Mouse (Mus musculus) liver, adult 2 months (tissue): Measurements from ENCODE around the gene Kdelc2.

Experiments used
- CTCF ChIP-seq: fragments of 200-500 bp; IDR thresholded peaks from 2 replicates; pipeline ENCODE4 v1.5.1; 2011; ENCODE audit warnings: low read depth, low read length, control low read depth
- POLR2A ChIP-seq: fragments of 200-500 bp; IDR thresholded peaks from 2 replicates; pipeline ENCODE4 v1.6.1; 2011; ENCODE audit warnings: low read length, control low read depth; ENCODE audit not compliant: insufficient read depth; ENCODE audit errors: extremely low read depth

GRCm38 (mm10) chr9:53402991-53403390 is 19.2 kb downstream of the Kdelc2 start:
- TF ChIP-seq CTCF (no peak), POLR2A (no peak)
